In the genomic region with DNA sequence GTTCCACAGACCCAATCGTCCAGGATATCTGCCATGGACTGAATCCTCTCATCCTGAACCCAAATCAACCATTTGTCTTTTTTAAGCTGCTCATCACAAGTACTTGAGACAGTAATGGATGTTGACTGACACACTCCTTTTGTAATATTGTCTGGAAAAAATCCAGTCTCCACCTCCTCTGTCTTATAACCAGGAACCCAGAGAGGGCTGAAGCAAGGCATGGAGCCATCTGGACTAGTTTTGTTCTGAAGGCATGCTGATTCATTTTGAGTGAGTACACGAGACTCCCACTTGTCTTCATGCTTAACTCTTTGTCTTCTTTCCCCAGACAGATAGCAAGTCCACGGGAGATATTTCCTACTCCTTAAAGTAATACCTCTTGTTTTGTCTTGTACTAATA, we compare ENCODE assay signal across 30 mouse cellular contexts. TPM values are rescaled to one million over a fixed set of nuclear protein-coding genes. Genes with fewer than 3 reads are reported as not detected.
DNase-seq lines count a peak whose midpoint lies in the region; ATAC-seq and TF ChIP-seq lines count a peak whose summit lies in the region.
"Had no signal": no experiment of that assay in that cellular context is flagged by ENCODE, and none has a peak within 500 bp of the region (broad histone marks: within the 10 kb centered on the region; RNA-seq: fewer than 3 reads in every experiment).

No protein-coding gene starts in this region.

- no peak for ATAC-seq in hindbrain, embryonic 14.5 days (ENCODE audit: low FRiP score)
- ATAC-seq: forebrain, embryonic 13.5 days; hindbrain, embryonic 16.5 days; intestine, embryonic 15.5 days; liver, embryonic 12.5 days; liver, postnatal 0 days; lung, postnatal 0 days; midbrain, embryonic 13.5 days had no signal

- H3K9me3 ChIP-seq in hindbrain, embryonic 14.5 days (ENCODE audit: control insufficient read depth, low read length), result no peaks in the 10 kb centered on the region
- H3K9me3 ChIP-seq: forebrain, embryonic 13.5 days; hindbrain, embryonic 10.5 days; intestine, embryonic 15.5 days; liver, embryonic 12.5 days; midbrain, embryonic 13.5 days; neural tube, embryonic 15.5 days; stomach, embryonic 15.5 days had no signal

- H3K36me3 ChIP-seq in hindbrain, embryonic 14.5 days (replicated peaks; ENCODE audit: control insufficient read depth, insufficient read depth), result no peaks in the 10 kb centered on the region
- H3K36me3 ChIP-seq: hindbrain, embryonic 10.5 days; intestine, embryonic 15.5 days; liver, embryonic 12.5 days; midbrain, embryonic 13.5 days; neural tube, embryonic 15.5 days; stomach, embryonic 15.5 days had no signal

- H3K4me3 ChIP-seq in hindbrain, embryonic 14.5 days (replicated peaks; ENCODE audit: low read length), result no peak overlapping the region
- no peak overlapping the region for H3K4me3 ChIP-seq in lung, adult 2 months (replicated peaks; ENCODE audit: extremely low read depth, low read depth, low read length)
- H3K4me3 ChIP-seq: erythroblast, embryonic 14.5 days; forebrain, embryonic 13.5 days; hindbrain, embryonic 10.5 days; intestine, embryonic 15.5 days; liver, embryonic 12.5 days; midbrain, embryonic 13.5 days; neural tube, embryonic 15.5 days; stomach, embryonic 15.5 days had no signal

- no peak overlapping the region for H3K4me2 ChIP-seq in hindbrain, embryonic 14.5 days (replicated peaks)
- H3K4me2 ChIP-seq: forebrain, embryonic 13.5 days; intestine, embryonic 15.5 days; liver, embryonic 12.5 days; midbrain, embryonic 13.5 days; neural tube, embryonic 15.5 days; stomach, embryonic 15.5 days had no signal

- no peak overlapping the region for H3K27ac ChIP-seq in hindbrain, embryonic 14.5 days
- H3K27ac ChIP-seq: forebrain, embryonic 13.5 days; hindbrain, embryonic 10.5 days; intestine, embryonic 15.5 days; liver, embryonic 12.5 days; midbrain, embryonic 13.5 days; neural tube, embryonic 15.5 days; stomach, embryonic 15.5 days had no signal

- TF ChIP-seq POLR2A in lung, adult 2 months (IDR thresholded peaks at IDR 0.05; ENCODE audit: borderline replicate concordance, extremely low read depth, low read depth, low read length), result no peak

- H3K27me3 ChIP-seq in hindbrain, embryonic 14.5 days (ENCODE audit: control insufficient read depth, insufficient read depth, low read length), result no peaks in the 10 kb centered on the region
- H3K27me3 ChIP-seq: forebrain, embryonic 13.5 days; intestine, embryonic 15.5 days; liver, embryonic 12.5 days; midbrain, embryonic 13.5 days; neural tube, embryonic 15.5 days; stomach, embryonic 15.5 days had no signal

- intact Hi-C loops in left cerebral cortex, postnatal 4 days (cut with DNase I), result no loop called here

- no peak for TF ChIP-seq CTCF in lung, adult 2 months (IDR thresholded peaks at IDR 0.05; ENCODE audit: insufficient read depth, low read length)

- no peak overlapping the region for H3K9ac ChIP-seq in hindbrain, embryonic 14.5 days
- H3K9ac ChIP-seq: forebrain, embryonic 13.5 days; intestine, embryonic 15.5 days; liver, embryonic 12.5 days; liver, postnatal 0 days; midbrain, embryonic 13.5 days; neural tube, embryonic 15.5 days; stomach, embryonic 15.5 days had no signal

- no peaks in the 10 kb centered on the region for H3K4me1 ChIP-seq in hindbrain, embryonic 14.5 days (replicated peaks; ENCODE audit: control insufficient read depth, insufficient read depth, low read length)
- H3K4me1 ChIP-seq in lung, adult 2 months (ENCODE audit: control insufficient read depth, insufficient read depth, low read length), result no peaks in the 10 kb centered on the region
- H3K4me1 ChIP-seq: forebrain, embryonic 13.5 days; intestine, embryonic 15.5 days; liver, embryonic 12.5 days; midbrain, embryonic 13.5 days; neural tube, embryonic 15.5 days; stomach, embryonic 15.5 days had no signal

- 62% methylated on average over 3 of the region's 3 CpGs for WGBS in hindbrain, embryonic 14.5 days
- 55% methylated on average over 3 of the region's 3 CpGs for WGBS in lung, adult 2 months

- peak; percentile 8 for DNase-seq in left cerebral cortex, adult 11 months (ENCODE audit: low spot score)
- no peak for DNase-seq in left cerebral cortex, postnatal 4 days
- DNase-seq in brain, adult 2 months (ENCODE audit: low read depth, low spot score), result peak; percentile 84
- peak; percentile 39 for DNase-seq in fat pad, adult 2 months (ENCODE audit: extremely low read depth, low read depth, low spot score)
- peak; percentile 82 for DNase-seq in layer of hippocampus, adult 9-11 months
- no peak for DNase-seq in kidney, adult 18-20 months
- no peak for DNase-seq in hindbrain, embryonic 14.5 days (ENCODE audit: low spot score)
- no peak for DNase-seq in lung, adult 2 months
- DNase-seq: adrenal gland, postnatal 25 days; B cell, adult 2 months; cerebellum, adult 2 months; cerebellum, postnatal 14 days; heart, postnatal 14 days; kidney, adult 8-10 months; kidney, postnatal 10 days; liver, postnatal 0 days; lung, postnatal 4 days; retina, postnatal 1 day; thymus, postnatal 14 days had no signal

RNA-seq across cellular contexts. Expression of gene Trpc4, which starts 54.3 kb away (rescaled TPM):
- 10 to 100 TPM; 55.1 to 60.5 TPM for total RNA-seq in left cerebral cortex, postnatal 4 days (2021)
- 4.8 and 6.5 TPM in 2 replicates for polyA plus RNA-seq in hindbrain, embryonic 14.5 days (2014; fragmentation: Nextera tagmentation; extraction: Ambion mirVana)
- polyA plus RNA-seq in lung, adult 2 months (2012; rRNA removed), result 0.05 TPM in 1 of 2 replicates, not detected in the other
- total RNA-seq: megakaryocyte-erythroid progenitor cell, adult 5-6 weeks had no signal
- polyA plus RNA-seq: erythroblast, embryonic 14.5 days; liver, postnatal 0 days had no signal

Comparison
In these comparisons a context has a peak if more than half of its experiments do, and no peak if none do; other contexts are left out.
1. DNase-seq: peak in left cerebral cortex, adult 11 months (single experiment), brain, adult 2 months (single experiment), fat pad, adult 2 months (single experiment) and layer of hippocampus, adult 9-11 months (single experiment); none in left cerebral cortex, postnatal 4 days (single experiment), kidney, adult 18-20 months (single experiment), hindbrain, embryonic 14.5 days (single experiment) and lung, adult 2 months (single experiment).